Mouse (Mus musculus) spleen, adult 2 months (tissue): ENCODE measurements around the gene Rdm1. TPM values are rescaled to one million over a fixed set of nuclear protein-coding genes. Genes with fewer than 3 reads are reported as not detected.
"Not testable (repeated sequence)": the region's sequence is repeated elsewhere in the genome, so short reads cannot be mapped to it uniquely, and the experiment has no call there.

Experiments used
- DNase-seq, 2 experiments: peaks; one replicate each; pipeline versions ENCODE4 v3.0.0 to v3.0.0-alpha.2; 2012 to 2021; ENCODE audit warnings: low spot score in 2 of 2, low read depth in 1 of 2
- H3K27ac ChIP-seq: fragments of 200-500 bp; 2 replicates; pipeline ENCODE4 v1.5.1; 2012; ENCODE audit warnings: low read length, inconsistent platforms; ENCODE audit not compliant: insufficient read depth
- H3K27me3 ChIP-seq: fragments of 200-500 bp; 2 replicates; pipeline ENCODE4 v1.6.1; 2012; ENCODE audit warnings: mild to moderate bottlenecking, moderate library complexity, low read length, inconsistent platforms; ENCODE audit not compliant: control insufficient read depth, insufficient read depth
- H3K36me3 ChIP-seq: fragments of 200-500 bp; 2 replicates; pipeline ENCODE4 v1.6.1; 2012; ENCODE audit warnings: mild to moderate bottlenecking, low read length, inconsistent platforms; ENCODE audit not compliant: control insufficient read depth, insufficient read depth
- H3K4me1 ChIP-seq: fragments of 200-500 bp; 2 replicates; pipeline ENCODE4 v1.6.1; 2011; ENCODE audit warnings: inconsistent platforms; ENCODE audit not compliant: control insufficient read depth, insufficient read depth, insufficient read length
- H3K4me3 ChIP-seq: fragments of 200-500 bp; 2 replicates; pipeline ENCODE4 v1.5.1; 2011; ENCODE audit warnings: mild to moderate bottlenecking, inconsistent platforms; ENCODE audit not compliant: insufficient read depth, insufficient read length; ENCODE audit errors: extremely low read depth
- CTCF ChIP-seq: fragments of 200-500 bp; IDR thresholded peaks from 2 replicates; pipeline ENCODE4 v1.5.1; 2011; ENCODE audit warnings: mild to moderate bottlenecking, inconsistent platforms; ENCODE audit not compliant: insufficient read depth, insufficient read length, insufficient replicate concordance; ENCODE audit errors: extremely low read depth
- POLR2A ChIP-seq: fragments of 200-500 bp; IDR thresholded peaks from 2 replicates; pipeline ENCODE4 v1.6.1; 2011; ENCODE audit warnings: low read depth, low read length, inconsistent platforms
- WGBS: fragments of 180-500 bp; shearing (Covaris S2); methylation state at CpG from one replicate; pipeline ENCODE4 v1.1.7; 2018; 5-methylcytosine and 5-hydroxymethylcytosine counted together
- polyA plus RNA-seq: library from polyadenylated mRNA; depleted of rRNA; stranded (reverse); fragments of >200 nt; gene quantifications from 2 replicates; pipeline ENCODE4 v1.2.3, GENCODE M21; 2012; rRNA removed

The Rdm1 gene
- 17.6 and 18.8 TPM in 2 replicates for polyA plus RNA-seq

- Histone ChIP-seq H3K4me1 (peaks cover 2% of the 10 kb centered on the region), H3K4me3 (peak within 1 kb of the TSS; percentile 91), H3K27ac (peak within 1 kb of the TSS; percentile 97), H3K27me3 (no peaks in the 10 kb centered on the region), H3K36me3 (peaks cover 2% of the 10 kb centered on the region; the same call in 1 of the 2 replicates)
- under 1% methylated on average over 34 of the region's 34 CpGs for WGBS
- TF ChIP-seq POLR2A: peak; percentile 72
- TF ChIP-seq CTCF: no peak
- peak; percentile 79 to 84 for DNase-seq
These were observed at the start of gene Rdm1 for GRCm38 (mm10) chr11:101626995-101627856. Gene Rdm1 (plus strand): TSS chr11:101627195.

GRCm38 (mm10) chr11:101581081-101581764 is 45.8 kb upstream of the Rdm1 start:
- Histone ChIP-seq H3K27me3 (no peaks in the 10 kb centered on the region), H3K36me3 (peaks cover 27% of the 10 kb centered on the region), H3K4me1 (peaks cover 7% of the 10 kb centered on the region; the same call in 1 of the 2 replicates), H3K4me3 (no peak overlapping the region), H3K27ac (no peak overlapping the region)
- no peak for TF ChIP-seq CTCF
- no peak for TF ChIP-seq POLR2A
- DNase-seq: no peak
- 74% methylated on average over 6 of the region's 6 CpGs for WGBS

GRCm38 (mm10) chr11:101582054-101583035 is 44.6 kb upstream of the Rdm1 start, which contains the start of gene Tmem106a:
Gene Tmem106a (plus strand): TSS chr11:101582242.
- Histone ChIP-seq H3K4me3 (peak within 1 kb of the TSS; percentile 60), H3K27ac (peak within 1 kb of the TSS; percentile 45; the same call in 1 of the 2 replicates), H3K27me3 (no peaks in the 10 kb centered on the region), H3K36me3 (peaks cover 19% of the 10 kb centered on the region), H3K4me1 (peaks cover 7% of the 10 kb centered on the region; the same call in 1 of the 2 replicates)
- peak; percentile 12 to 46 for DNase-seq
- TF ChIP-seq CTCF: no peak
- no peak; the same call in 1 of the 2 replicates for TF ChIP-seq POLR2A
- 19% methylated on average over 29 of the region's 31 CpGs for WGBS

- H3K27ac ChIP-seq: no peak overlapping the region
These were observed 43.8 kb upstream of the Rdm1 start for GRCm38 (mm10) chr11:101583205-101583604.

GRCm38 (mm10) chr11:101585031-101585430 is 42.0 kb upstream of the Rdm1 start:
- not testable (repeated sequence) for H3K27ac ChIP-seq
- 96% methylated on average over 1 of the region's 1 CpGs for WGBS

More at GRCm38 (mm10) chr11:101583205-101583604, 43.8 kb upstream of the Rdm1 start:
- Histone ChIP-seq H3K4me3 (no peak overlapping the region), H3K27me3 (no peaks in the 10 kb centered on the region), H3K36me3 (peaks cover 12% of the 10 kb centered on the region), H3K4me1 (peaks cover 7% of the 10 kb centered on the region; the same call in 1 of the 2 replicates)
- 77% methylated on average over 2 of the region's 2 CpGs for WGBS
- no peak for TF ChIP-seq POLR2A
- TF ChIP-seq CTCF: no peak
- no peak for DNase-seq

GRCm38 (mm10) chr11:101585805-101586204 is 41.2 kb upstream of the Rdm1 start:
- 80% methylated on average over 4 of the region's 4 CpGs for WGBS
- peaks cover 7% of the 10 kb centered on the region; the same call in 1 of the 2 replicates for H3K4me1 ChIP-seq
- TF ChIP-seq CTCF (no peak), POLR2A (no peak)
- H3K36me3 ChIP-seq: peaks cover 6% of the 10 kb centered on the region; the same call in 1 of the 2 replicates
- no peak for DNase-seq
- H3K4me3 ChIP-seq: no peak overlapping the region
- H3K27me3 ChIP-seq: no peaks in the 10 kb centered on the region
- no peak overlapping the region for H3K27ac ChIP-seq

More at GRCm38 (mm10) chr11:101585031-101585430, 42.0 kb upstream of the Rdm1 start:
- H3K36me3 ChIP-seq, H3K27me3 ChIP-seq, H3K4me1 ChIP-seq, DNase-seq, H3K4me3 ChIP-seq: not testable (repeated sequence)
